Mouse (Mus musculus) heart, adult 2 months (tissue): ENCODE measurements around the gene Fahd2a.

Source experiments
- CTCF ChIP-seq: fragments of 200-600 bp; IDR thresholded peaks from 2 replicates; pipeline ENCODE4 v1.8.1; 2022; ENCODE audit warnings: antibody characterized with exemption, mild to moderate bottlenecking, moderate library complexity
- POLR2A ChIP-seq: fragments of 200-500 bp; IDR thresholded peaks from 2 replicates; pipeline ENCODE4 v1.6.1; 2011; ENCODE audit warnings: mild to moderate bottlenecking, low read depth, low read length, control low read depth; ENCODE audit not compliant: insufficient read depth

GRCm38 (mm10) chr2:127435554-127435953 lies 8.8 kb downstream of the Fahd2a start:
- TF ChIP-seq CTCF = no peak
- no peak for TF ChIP-seq POLR2A
